In genomic region chr2:107965336-107966306, GRCm38 (mm10) we compare ENCODE assay signal across 17 mouse cellular contexts.
DNase-seq lines count a peak whose midpoint lies in the region; ATAC-seq and TF ChIP-seq lines count a peak whose summit lies in the region.
"Had no signal": no experiment of that assay in that cellular context is flagged by ENCODE, and none has a peak within 500 bp of the region (broad histone marks: within the 10 kb centered on the region; RNA-seq: fewer than 3 reads in every experiment).

No protein-coding gene starts in this region.

- H3K4me3 ChIP-seq in forebrain, embryonic 15.5 days = no peak overlapping the region
- H3K4me3 ChIP-seq in midbrain, embryonic 14.5 days (replicated peaks; ENCODE audit: low read depth, low read length) = no peak overlapping the region
- H3K4me3 ChIP-seq in kidney, adult 2 months (ENCODE audit: insufficient read depth, low read depth, low read length) = no peak overlapping the region
- H3K4me3 ChIP-seq: erythroblast, embryonic 14.5 days; lung, embryonic 15.5 days had no signal

- no peaks in the 10 kb centered on the region for H3K27me3 ChIP-seq in forebrain, embryonic 15.5 days
- H3K27me3 ChIP-seq in midbrain, embryonic 14.5 days (ENCODE audit: control insufficient read depth, insufficient read depth, low read length) = no peaks in the 10 kb centered on the region
- H3K27me3 ChIP-seq in kidney, adult 2 months (replicated peaks; ENCODE audit: control insufficient read depth, insufficient read depth, low read length) = no peaks in the 10 kb centered on the region
- H3K27me3 ChIP-seq: lung, embryonic 15.5 days had no signal

- TF ChIP-seq CTCF in kidney, adult 2 months (conservative IDR thresholded peaks at IDR 0.05; ENCODE audit: insufficient read depth, insufficient read length, low read depth, low read length) = no peak

- ATAC-seq in forebrain, embryonic 15.5 days (replicated peaks) = peak; percentile 96
- peak; percentile 82 for ATAC-seq in midbrain, embryonic 14.5 days (ENCODE audit: low FRiP score, low TSS enrichment)
- ATAC-seq: intestine, postnatal 0 days had no signal

- TF ChIP-seq POLR2A in kidney, adult 2 months (IDR thresholded peaks at IDR 0.05; ENCODE audit: low read depth, low read length) = no peak

- H3K9ac ChIP-seq in forebrain, embryonic 15.5 days (replicated peaks) = no peak overlapping the region
- no peak overlapping the region for H3K9ac ChIP-seq in midbrain, embryonic 14.5 days (replicated peaks; ENCODE audit: low read length)
- H3K9ac ChIP-seq: lung, embryonic 15.5 days had no signal

- 14% methylated on average over 7 of the region's 7 CpGs for WGBS in forebrain, embryonic 15.5 days
- WGBS in midbrain, embryonic 14.5 days = 43% methylated on average over 7 of the region's 7 CpGs
- 72% methylated on average over 7 of the region's 7 CpGs for WGBS in kidney, adult 2 months

- H3K27ac ChIP-seq in forebrain, embryonic 15.5 days (replicated peaks) = peak overlapping the region; percentile 79
- H3K27ac ChIP-seq in midbrain, embryonic 14.5 days (replicated peaks; ENCODE audit: low read depth, low read length) = peak overlapping the region; percentile 49; the same call in 1 of the 2 replicates
- H3K27ac ChIP-seq in kidney, adult 2 months (ENCODE audit: insufficient read depth, low read depth, low read length) = no peak overlapping the region
- H3K27ac ChIP-seq: lung, embryonic 15.5 days had no signal

- no peak overlapping the region for H3K4me2 ChIP-seq in forebrain, embryonic 15.5 days (replicated peaks)
- H3K4me2 ChIP-seq in midbrain, embryonic 14.5 days (ENCODE audit: low read length) = no peak overlapping the region
- H3K4me2 ChIP-seq: heart, embryonic 11.5 days; lung, embryonic 15.5 days had no signal

- DNase-seq in layer of hippocampus, adult 11-12 months (ENCODE audit: low spot score) = peak; percentile 22
- DNase-seq in layer of hippocampus, postnatal 25 days (ENCODE audit: extremely low spot score in 1 of 2, low spot score in 1 of 2) = no peak
- peak; percentile 68 for DNase-seq in brain, adult 2 months (ENCODE audit: low read depth, low spot score)
- DNase-seq in midbrain, embryonic 14.5 days = peak; percentile 59
- DNase-seq in kidney, adult 2 months = no peak
- DNase-seq in kidney, postnatal 36 days = no peak
- DNase-seq: cerebellum, adult 8-10 months; embryo, embryonic 11 days; gastrocnemius, postnatal 10 days; heart, postnatal 36 days; kidney, postnatal 14 days; liver had no signal

- no peaks in the 10 kb centered on the region for H3K9me3 ChIP-seq in forebrain, embryonic 15.5 days
- H3K9me3 ChIP-seq in midbrain, embryonic 14.5 days (ENCODE audit: control insufficient read depth, low read length) = no peaks in the 10 kb centered on the region
- H3K9me3 ChIP-seq: lung, embryonic 15.5 days had no signal

- H3K4me1 ChIP-seq in forebrain, embryonic 15.5 days = peaks cover 14% of the 10 kb centered on the region
- 0 out of 2 replicates have a peak, but pooled peaks cover 4% of the 10 kb centered on the region for H3K4me1 ChIP-seq in midbrain, embryonic 14.5 days (ENCODE audit: control insufficient read depth, insufficient read depth, low read length)
- no peaks in the 10 kb centered on the region for H3K4me1 ChIP-seq in kidney, adult 2 months (ENCODE audit: control insufficient read depth, insufficient read depth, low read length)
- H3K4me1 ChIP-seq: lung, embryonic 15.5 days had no signal

- H3K36me3 ChIP-seq in forebrain, embryonic 15.5 days = no peaks in the 10 kb centered on the region
- H3K36me3 ChIP-seq in midbrain, embryonic 14.5 days (ENCODE audit: control insufficient read depth, insufficient read depth, low read length) = no peaks in the 10 kb centered on the region
- H3K36me3 ChIP-seq in kidney, adult 2 months (ENCODE audit: control insufficient read depth, insufficient read depth, low read length) = no peaks in the 10 kb centered on the region
- H3K36me3 ChIP-seq: lung, embryonic 15.5 days had no signal

Comparison
In these comparisons a context has a peak if more than half of its experiments do, and no peak if none do; other contexts are left out.
1. DNase-seq: peak in layer of hippocampus, adult 11-12 months (single experiment), brain, adult 2 months (single experiment) and midbrain, embryonic 14.5 days (single experiment); none in layer of hippocampus, postnatal 25 days (0 of 2), kidney, adult 2 months (single experiment) and kidney, postnatal 36 days (0 of 2).